Mouse (Mus musculus) cerebellum, postnatal 10 days (tissue): ENCODE measurements at regions not wholly inside any gene's neighbourhood (a gene's known extent, or its start where the extent isn't known, plus 50 kb on each side); places are given as distances from the start of the nearest gene placed in this dataset.

Experiments
- DNase-seq, 2 experiments: peaks; one replicate each; pipeline ENCODE4 v3.0.0; 2021; ENCODE audit warnings: mixed read lengths in 2 of 2

- no peak for DNase-seq
Observed at GRCm38 (mm10) chr12:47466740-47467139, 648.0 kb upstream of the Nova1 start.

- no peak for DNase-seq
Observed at GRCm38 (mm10) chr12:47465924-47466323, 647.2 kb upstream of the Nova1 start.

- no peak for DNase-seq
Observed at GRCm38 (mm10) chr12:47431669-47432068, 612.9 kb upstream of the Nova1 start.

- peak; percentile 65 to 79 for DNase-seq
Observed at GRCm38 (mm10) chr12:47412251-47412650, 593.5 kb upstream of the Nova1 start.

- DNase-seq, result no peak
Observed at GRCm38 (mm10) chr12:47406563-47406962, 587.8 kb upstream of the Nova1 start.

- DNase-seq, result no peak
Observed at GRCm38 (mm10) chr12:47406131-47406530, 587.4 kb upstream of the Nova1 start.

- no peak for DNase-seq
Observed at GRCm38 (mm10) chr12:47383225-47383624, 564.5 kb upstream of the Nova1 start.

- DNase-seq, result no peak
Observed at GRCm38 (mm10) chr12:47353269-47353668, 534.5 kb upstream of the Nova1 start.

- DNase-seq, result no peak
Observed at GRCm38 (mm10) chr12:47351229-47351628, 532.5 kb upstream of the Nova1 start.

GRCm38 (mm10) chr12:47313413-47313812 lies 494.7 kb upstream of the Nova1 start:
- DNase-seq, result peak; percentile 78 to 83

GRCm38 (mm10) chr12:47275904-47276303 lies 457.2 kb upstream of the Nova1 start:
- DNase-seq, result no peak

GRCm38 (mm10) chr12:47272309-47272708 lies 453.6 kb upstream of the Nova1 start:
- no peak for DNase-seq

- no peak for DNase-seq
Observed at GRCm38 (mm10) chr12:47264118-47264517, 445.4 kb upstream of the Nova1 start.

GRCm38 (mm10) chr12:47263408-47263807 lies 444.7 kb upstream of the Nova1 start:
- peak; percentile 4 to 9 for DNase-seq

GRCm38 (mm10) chr12:47252306-47252705 lies 433.6 kb upstream of the Nova1 start:
- DNase-seq, result no peak

GRCm38 (mm10) chr12:47243623-47244514 lies 425.1 kb upstream of the Nova1 start:
- DNase-seq, result no peak

GRCm38 (mm10) chr12:47220016-47220415 lies 401.3 kb upstream of the Nova1 start:
- no peak for DNase-seq

GRCm38 (mm10) chr12:47219340-47219739 lies 400.6 kb upstream of the Nova1 start:
- DNase-seq, result no peak

GRCm38 (mm10) chr12:47211417-47212104 lies 392.8 kb upstream of the Nova1 start:
- DNase-seq, result no peak

GRCm38 (mm10) chr12:47202936-47203335 lies 384.2 kb upstream of the Nova1 start:
- DNase-seq, result peak; percentile 77 to 85

GRCm38 (mm10) chr12:47198609-47199008 lies 379.9 kb upstream of the Nova1 start:
- DNase-seq, result peak; percentile 42 to 58

- DNase-seq, result peak; percentile 94 to 96
Observed at GRCm38 (mm10) chr12:47164736-47165135, 346.0 kb upstream of the Nova1 start.

GRCm38 (mm10) chr12:47164031-47164717 lies 345.4 kb upstream of the Nova1 start:
- DNase-seq, result peak; percentile 87
